Mouse (Mus musculus) E14TG2a.4 (cell line): ENCODE data around the gene Cacybp.

Source experiments
- CTCF ChIP-seq: conservative IDR thresholded peaks from 2 replicates; pipeline ENCODE4 v1.5.1; 2014; ENCODE audit warnings: low read length
- NANOG ChIP-seq: IDR thresholded peaks from 2 replicates; pipeline ENCODE4 v1.6.1; 2014; ENCODE audit warnings: borderline replicate concordance, low read length, mixed read lengths
- POU5F1 ChIP-seq: IDR thresholded peaks from 2 replicates; pipeline ENCODE4 v1.6.1; 2014; ENCODE audit warnings: low read length, borderline replicate concordance

- TF ChIP-seq CTCF (no peak), POU5F1 (no peak), NANOG (no peak)
Observed at GRCm38 (mm10) chr1:160166600-160166999, 46.1 kb downstream of the Cacybp start.
